Mouse (Mus musculus) macrophage (primary cell): ENCODE results near the gene Zdhhc8. TPM values are rescaled to one million over a fixed set of nuclear protein-coding genes. Genes with fewer than 3 reads are reported as not detected.
A peak's percentile ranks its signal among the peaks of the same experiment; 100 is the strongest.
"Not testable (repeated sequence)": the region's sequence is repeated elsewhere in the genome, so short reads cannot be mapped to it uniquely, and the experiment has no call there.

ENCODE experiments used
- H3K27ac ChIP-seq: fragments of 350-480 bp; formaldehyde crosslinking; 2 replicates; pipeline ENCODE4 v1.9.0; 2021
- H3K36me3 ChIP-seq: fragments of 350-480 bp; formaldehyde crosslinking; 2 replicates; pipeline ENCODE4 v1.9.0; 2021; ENCODE audit errors: inconsistent target
- H3K4me3 ChIP-seq: fragments of 350-480 bp; formaldehyde crosslinking; 2 replicates; pipeline ENCODE4 v1.9.0; 2021; ENCODE audit errors: inconsistent target
- H3K79me2 ChIP-seq: fragments of 350-480 bp; formaldehyde crosslinking; 2 replicates; pipeline ENCODE4 v1.9.0; 2021; ENCODE audit errors: inconsistent target
- WGBS: methylation state at CpG from one replicate; pipeline ENCODE4 v1.1.7; 2026; ENCODE audit warnings: inconsistent platforms; ENCODE audit not compliant: missing documents; 5-methylcytosine and 5-hydroxymethylcytosine counted together
- polyA plus RNA-seq: library from polyadenylated mRNA; stranded (reverse); fragments of 250-400 nt; gene quantifications from 3 replicates; pipeline ENCODE4 v1.2.4, GENCODE M21; 2018; ENCODE audit warnings: inconsistent platforms

The Zdhhc8 gene
- polyA plus RNA-seq, 1 experiment from 2014 or later: 6.7 TPM

DNA sequence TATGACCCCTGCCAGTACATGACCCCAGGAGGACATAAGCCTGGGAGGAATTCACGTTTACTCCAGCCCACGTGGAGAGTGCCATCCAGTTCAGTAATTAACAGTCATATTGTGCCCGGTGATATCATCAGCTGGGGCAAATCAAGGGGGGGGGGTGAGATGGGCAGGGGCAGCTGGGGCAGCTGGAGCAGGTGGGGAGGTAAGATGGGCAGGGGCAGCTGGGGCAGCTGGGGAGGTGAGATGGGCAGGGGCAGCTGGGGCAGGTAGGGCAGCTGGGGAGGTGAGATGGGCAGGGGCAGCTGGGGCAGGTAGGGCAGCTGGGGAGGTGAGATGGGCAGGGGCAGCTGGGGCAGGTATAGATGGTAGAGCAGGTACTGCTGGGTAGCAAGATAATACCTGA, 39.4 kb downstream of the Zdhhc8 start:
- H3K36me3 ChIP-seq, H3K4me3 ChIP-seq, H3K79me2 ChIP-seq: not testable (repeated sequence)
- peak overlapping the region; percentile 60 for H3K27ac ChIP-seq
- whole genome bisulfite sequencing: 63% methylated on average over 3 of the region's 3 CpGs

DNA sequence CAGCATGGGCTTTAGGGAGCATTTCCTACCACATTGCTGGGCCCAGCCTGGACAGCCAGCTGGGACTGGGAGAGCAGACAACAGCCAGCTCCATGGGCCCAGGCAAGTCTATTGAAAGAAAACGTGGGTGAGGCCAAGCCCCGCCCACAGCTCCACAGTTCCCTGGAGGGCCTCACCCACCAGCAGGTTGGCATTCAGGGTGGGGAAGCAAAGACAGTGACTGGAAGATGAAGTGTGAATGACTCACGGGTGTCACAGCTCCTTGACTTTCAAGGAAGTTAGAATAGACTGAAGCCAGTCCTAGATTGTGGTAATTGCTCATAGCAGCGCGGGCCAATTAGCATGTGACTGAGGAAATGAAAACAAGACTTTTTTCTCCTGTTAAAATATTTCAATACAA, 39.9 kb downstream of the Zdhhc8 start:
- Histone ChIP-seq H3K4me3 (no peak overlapping the region), H3K27ac (peak overlapping the region; percentile 60), H3K79me2 (no peaks in the 10 kb centered on the region), H3K36me3 (no peaks in the 10 kb centered on the region)
- WGBS: 5% methylated on average over 5 of the region's 5 CpGs

DNA sequence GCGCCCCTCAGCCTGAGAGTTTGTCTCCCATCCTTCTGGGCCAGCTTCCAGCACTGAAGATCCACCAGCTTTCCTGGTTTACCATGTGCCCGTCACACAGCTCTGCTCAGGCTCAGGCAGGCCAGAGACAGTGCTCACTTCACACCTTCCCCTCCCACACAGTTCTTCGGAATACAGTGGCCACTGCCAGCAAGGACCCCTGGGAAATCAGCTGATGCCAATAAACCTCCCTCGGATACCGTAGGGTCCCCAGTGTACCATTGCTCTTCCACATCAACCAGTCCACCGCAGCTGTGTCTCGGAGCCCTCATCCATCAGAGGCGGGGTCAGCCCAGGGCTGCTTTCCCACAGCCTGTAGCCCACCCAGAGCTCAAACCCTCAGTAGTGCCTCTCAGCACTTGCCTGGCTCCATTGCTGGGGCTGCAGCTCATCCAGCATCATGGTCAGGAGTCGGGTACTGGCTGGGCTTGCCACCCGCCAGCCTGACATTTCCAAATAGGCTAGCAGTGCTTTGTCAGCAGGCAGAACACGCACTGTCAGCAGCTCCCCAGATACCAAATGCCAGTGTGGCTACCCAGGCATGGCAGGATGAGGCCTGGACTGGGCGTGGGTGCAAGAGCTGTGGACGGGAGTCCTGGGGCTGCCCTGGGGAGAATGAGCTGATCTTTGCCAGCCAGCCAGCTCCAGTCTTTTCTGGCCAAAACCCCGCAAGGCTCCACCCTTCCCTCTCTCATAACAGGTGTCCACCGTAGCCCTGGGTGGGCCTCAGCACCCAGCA, 40.5 kb downstream of the Zdhhc8 start:
- Histone ChIP-seq H3K27ac (peak overlapping the region; percentile 60), H3K36me3 (no peaks in the 10 kb centered on the region), H3K79me2 (no peaks in the 10 kb centered on the region), H3K4me3 (no peak overlapping the region)
- 89% methylated on average over 15 of the region's 15 CpGs for whole genome bisulfite sequencing

DNA sequence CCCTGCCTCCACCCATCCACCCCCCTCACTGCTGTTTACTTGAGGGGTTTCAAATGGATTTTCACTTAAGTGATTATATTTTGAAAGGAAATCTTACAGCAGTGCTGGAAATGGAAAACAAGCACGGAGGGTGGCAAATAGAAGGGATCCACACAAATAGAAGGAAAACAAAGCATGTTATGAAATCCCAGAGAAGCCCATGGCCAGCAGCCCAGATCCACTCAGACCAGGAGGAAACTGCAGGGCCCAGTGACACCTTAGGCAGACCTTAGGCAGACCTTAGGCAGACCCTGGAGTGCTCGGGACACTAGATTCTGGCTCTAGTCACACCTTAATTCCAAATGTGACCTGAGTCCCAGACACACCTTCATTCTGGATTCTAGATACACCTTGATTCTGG, 43.9 kb downstream of the Zdhhc8 start:
- no peaks in the 10 kb centered on the region for H3K36me3 ChIP-seq
- WGBS: 93% methylated on average over 2 of the region's 2 CpGs
- no peak overlapping the region for H3K4me3 ChIP-seq
- no peaks in the 10 kb centered on the region for H3K79me2 ChIP-seq
- no peak overlapping the region for H3K27ac ChIP-seq

DNA sequence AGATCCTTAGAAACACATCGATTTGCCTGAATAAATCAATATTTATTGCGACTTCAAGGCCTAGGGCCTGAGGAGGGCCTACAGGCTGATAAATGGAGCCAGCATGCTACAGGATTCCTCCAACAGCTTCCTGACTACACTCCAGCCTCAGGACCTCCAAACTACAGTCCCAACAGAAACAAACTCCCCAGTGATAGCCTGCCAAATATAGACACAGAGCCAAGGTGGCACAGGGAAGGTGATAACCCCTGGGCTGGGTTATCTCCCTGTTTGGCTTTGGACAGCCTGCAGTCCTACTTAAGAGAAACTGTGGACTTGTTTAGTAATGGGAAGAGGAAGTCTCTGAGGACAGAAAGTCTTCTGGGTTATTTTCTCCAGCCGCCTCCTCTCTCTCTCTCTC, 47.7 kb downstream of the Zdhhc8 start:
- Histone ChIP-seq H3K79me2 (no peaks in the 10 kb centered on the region), H3K4me3 (no peak overlapping the region), H3K36me3 (no peaks in the 10 kb centered on the region), H3K27ac (no peak overlapping the region)
- 86% methylated on average over 3 of the region's 3 CpGs for WGBS

DNA sequence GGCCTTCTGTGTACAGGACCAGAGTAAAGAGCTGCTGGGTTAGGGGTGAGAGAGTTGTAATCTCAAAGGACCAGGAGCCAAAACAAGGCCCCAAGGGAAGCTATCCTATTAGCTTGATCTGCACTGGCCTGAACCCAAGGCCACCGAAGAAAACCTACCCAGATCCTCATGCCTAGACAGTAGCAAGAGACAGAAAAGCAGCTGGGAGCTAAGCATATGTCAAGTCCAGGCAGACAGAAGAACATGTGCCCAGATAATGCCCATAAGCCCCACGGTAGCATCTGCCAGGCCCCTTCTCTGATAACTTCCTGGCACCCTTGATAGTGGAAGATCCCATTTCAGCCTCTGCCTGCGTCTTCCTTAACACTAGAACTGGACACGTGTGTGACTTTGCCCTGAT, 48.1 kb downstream of the Zdhhc8 start:
- H3K27ac ChIP-seq: no peak overlapping the region
- no peaks in the 10 kb centered on the region for H3K36me3 ChIP-seq
- WGBS: 89% methylated on average over 4 of the region's 4 CpGs
- no peaks in the 10 kb centered on the region for H3K79me2 ChIP-seq
- no peak overlapping the region for H3K4me3 ChIP-seq

DNA sequence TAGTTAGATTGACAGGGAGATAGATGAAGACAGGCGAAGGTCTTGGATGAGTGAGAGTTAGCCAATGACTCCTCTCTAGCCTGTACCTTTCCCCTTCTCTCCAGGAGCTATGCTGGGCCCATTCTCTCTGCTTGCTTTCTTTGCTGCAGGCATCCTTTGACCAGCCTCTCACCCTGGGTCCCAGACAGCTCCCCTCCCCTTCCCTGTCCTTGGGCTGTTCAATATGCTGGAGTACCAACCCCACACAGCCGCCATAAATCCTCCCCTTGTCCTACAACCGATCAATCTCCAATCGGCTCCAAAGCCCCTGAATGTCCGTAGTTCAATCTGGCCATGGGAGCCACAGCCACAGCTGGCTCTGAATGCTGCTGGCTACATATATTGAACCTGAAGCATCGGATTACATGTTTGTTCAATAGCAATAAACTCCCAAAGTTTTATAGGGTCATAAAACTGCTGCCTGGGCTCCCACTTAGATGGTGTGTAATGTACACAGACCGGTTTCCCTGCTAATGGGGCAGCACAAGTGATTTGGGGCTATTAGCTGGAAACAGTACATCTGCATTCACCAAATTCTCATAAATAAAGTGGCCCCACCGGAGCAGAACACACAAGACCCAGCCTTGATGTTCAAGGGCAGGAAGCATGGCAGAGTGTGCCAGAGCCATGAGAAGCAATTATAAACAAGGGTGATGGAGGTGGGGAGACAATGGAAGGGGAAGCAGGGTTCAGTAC, 49.1 kb downstream of the Zdhhc8 start:
- H3K4me3 ChIP-seq: no peak overlapping the region
- H3K27ac ChIP-seq: no peak overlapping the region
- 92% methylated on average over 8 of the region's 8 CpGs for WGBS

DNA sequence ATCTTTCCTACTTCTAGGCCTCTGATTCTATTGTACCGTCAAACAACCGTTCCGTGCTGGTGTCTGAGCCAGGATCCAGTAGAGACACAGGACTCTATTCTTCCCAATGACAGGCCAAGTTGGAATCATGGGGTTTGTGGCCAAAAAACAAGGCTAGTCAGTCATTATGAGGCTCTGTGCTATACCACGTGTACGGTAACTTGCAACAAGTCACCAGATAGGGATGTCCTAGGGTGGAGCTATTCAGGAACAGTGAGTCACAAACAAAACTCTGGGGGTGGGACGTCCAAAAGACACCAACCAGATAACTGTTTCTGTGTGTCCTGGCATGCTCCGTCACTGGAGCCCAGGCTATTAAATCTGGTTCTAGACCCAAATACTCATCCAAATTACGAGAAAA, 52.2 kb downstream of the Zdhhc8 start:
- WGBS: 95% methylated on average over 8 of the region's 8 CpGs
- no peak overlapping the region for H3K4me3 ChIP-seq
- H3K27ac ChIP-seq: no peak overlapping the region
- no peaks in the 10 kb centered on the region for H3K36me3 ChIP-seq
- no peaks in the 10 kb centered on the region for H3K79me2 ChIP-seq

More for the DNA sequence above, 49.1 kb downstream of the Zdhhc8 start:
- Histone ChIP-seq H3K36me3 (no peaks in the 10 kb centered on the region), H3K79me2 (no peaks in the 10 kb centered on the region)

DNA sequence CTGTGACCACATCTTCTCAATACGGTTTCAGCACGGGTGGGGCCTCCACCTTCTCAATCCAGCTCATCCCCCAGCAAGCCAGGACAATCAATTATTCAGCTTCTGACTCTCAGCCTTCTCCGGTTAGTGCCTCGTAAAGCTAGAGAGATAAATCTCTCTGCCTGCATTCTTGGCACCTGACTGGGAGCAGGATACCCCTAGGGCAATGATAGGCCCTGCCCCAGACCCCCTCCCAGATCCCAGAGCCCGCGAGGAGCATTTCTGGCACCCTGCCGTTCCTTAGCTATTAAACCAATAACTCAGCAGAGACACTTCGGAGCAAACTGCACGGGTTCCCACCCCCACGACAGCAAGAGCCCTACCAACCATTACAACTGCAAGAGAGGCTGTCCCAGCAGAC, 53.5 kb downstream of the Zdhhc8 start:
- WGBS: 90% methylated on average over 10 of the region's 10 CpGs
- H3K27ac ChIP-seq: no peak overlapping the region
- H3K36me3 ChIP-seq: no peaks in the 10 kb centered on the region
- H3K4me3 ChIP-seq: no peak overlapping the region
- H3K79me2 ChIP-seq: no peaks in the 10 kb centered on the region

DNA sequence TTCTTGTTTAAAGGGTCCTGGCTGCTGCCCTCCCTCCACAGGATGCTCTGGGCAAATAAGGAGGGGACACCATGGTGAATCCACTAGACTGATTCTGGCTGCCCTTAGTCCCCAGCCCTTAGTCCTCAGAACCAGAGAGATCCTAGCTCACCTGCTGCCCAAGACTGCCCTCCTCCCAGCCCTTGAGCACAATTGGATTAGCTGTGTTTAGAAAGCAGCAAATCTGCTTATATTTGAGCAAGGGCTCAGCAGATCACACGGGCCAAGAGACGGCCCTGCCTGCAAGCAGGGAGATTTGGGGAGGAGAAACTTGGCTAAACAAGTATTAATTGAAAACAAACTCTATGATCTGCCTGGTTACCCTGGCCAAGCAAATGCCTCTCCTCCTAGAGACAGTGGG, 55.3 kb downstream of the Zdhhc8 start:
- Histone ChIP-seq H3K79me2 (no peaks in the 10 kb centered on the region), H3K27ac (no peak overlapping the region), H3K4me3 (no peak overlapping the region), H3K36me3 (no peaks in the 10 kb centered on the region)
- 100% methylated on average over 2 of the region's 2 CpGs for whole genome bisulfite sequencing

DNA sequence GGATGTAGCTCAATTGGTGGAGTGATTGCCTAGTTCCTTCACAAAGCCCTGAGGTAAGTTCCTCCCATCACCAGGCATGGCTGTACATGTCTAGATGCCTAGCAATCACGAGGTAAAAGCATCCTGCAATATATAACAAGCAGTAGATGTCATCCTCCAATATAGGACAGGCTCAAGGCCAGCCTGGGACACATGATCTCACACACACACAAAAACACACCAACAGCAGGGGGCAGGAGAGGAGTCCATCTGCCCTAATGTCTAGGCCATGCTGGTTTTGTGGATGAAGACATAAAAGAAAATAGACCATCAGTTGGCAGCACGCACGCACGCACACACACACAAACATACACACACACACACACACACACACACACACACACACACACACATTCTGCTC, 58.2 kb downstream of the Zdhhc8 start:
- Histone ChIP-seq H3K4me3 (no peak overlapping the region), H3K36me3 (no peaks in the 10 kb centered on the region), H3K27ac (no peak overlapping the region), H3K79me2 (no peaks in the 10 kb centered on the region)
- 76% methylated on average over 4 of the region's 4 CpGs for WGBS

DNA sequence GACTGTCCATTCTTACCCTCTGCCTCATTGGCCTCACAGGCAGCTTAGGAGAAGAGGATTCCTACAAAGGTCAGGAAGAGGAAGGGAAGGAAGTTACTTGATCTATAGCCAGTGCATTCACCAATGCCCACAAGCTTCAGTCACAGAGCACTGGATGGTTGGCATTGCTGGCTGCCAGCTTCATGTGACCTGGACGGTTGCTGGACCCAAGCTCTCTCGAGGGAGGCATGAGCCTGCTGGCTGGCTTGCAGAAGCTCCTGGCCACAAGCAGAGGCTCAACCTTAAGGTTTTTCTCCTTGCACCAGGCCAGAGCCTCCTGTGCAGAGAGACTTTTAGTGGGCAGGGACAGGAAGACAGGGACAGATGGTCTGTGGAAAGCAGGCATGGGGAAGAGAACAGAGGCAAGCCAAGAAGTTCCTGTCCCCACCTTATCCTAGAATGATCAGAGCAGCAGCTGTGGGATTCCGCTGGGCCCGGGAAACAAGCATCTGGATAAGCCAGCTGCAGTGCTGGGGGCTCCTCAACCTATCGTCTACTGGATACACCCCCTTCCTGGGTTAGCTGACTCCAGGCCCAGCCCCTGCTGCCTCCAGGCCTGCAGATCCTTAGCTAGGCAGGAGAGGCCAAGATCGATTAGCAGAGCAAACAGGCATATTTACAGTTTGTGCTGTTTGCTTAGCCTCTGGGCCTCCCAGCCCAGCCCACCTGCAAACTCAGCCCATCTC, 59.0 kb downstream of the Zdhhc8 start:
- Histone ChIP-seq H3K36me3 (no peaks in the 10 kb centered on the region), H3K79me2 (no peaks in the 10 kb centered on the region), H3K4me3 (no peak overlapping the region), H3K27ac (no peak overlapping the region)
- 39% methylated on average over 6 of the region's 6 CpGs for WGBS

DNA sequence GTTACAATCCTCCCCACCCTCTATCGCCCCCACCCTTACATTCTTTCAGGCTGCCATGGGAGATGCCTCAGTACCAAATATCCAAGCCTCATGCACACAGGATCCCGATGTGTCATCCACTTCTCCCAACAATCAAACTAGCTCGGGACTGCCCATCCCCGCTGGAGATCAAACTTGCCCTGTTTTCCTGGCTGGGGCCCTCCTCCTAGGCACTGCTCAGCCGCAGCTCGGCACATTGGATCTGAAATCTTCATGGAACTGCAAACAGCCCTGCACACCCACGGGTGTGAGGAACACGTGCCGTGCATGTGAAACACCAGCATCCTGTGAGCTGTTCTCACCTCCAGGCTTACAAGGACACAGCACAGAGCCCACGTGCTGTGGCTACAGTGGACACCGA, 61.1 kb downstream of the Zdhhc8 start:
- no peak overlapping the region for H3K27ac ChIP-seq
- 85% methylated on average over 11 of the region's 11 CpGs for WGBS
- no peaks in the 10 kb centered on the region for H3K36me3 ChIP-seq
- no peaks in the 10 kb centered on the region for H3K79me2 ChIP-seq
- no peak overlapping the region for H3K4me3 ChIP-seq

DNA sequence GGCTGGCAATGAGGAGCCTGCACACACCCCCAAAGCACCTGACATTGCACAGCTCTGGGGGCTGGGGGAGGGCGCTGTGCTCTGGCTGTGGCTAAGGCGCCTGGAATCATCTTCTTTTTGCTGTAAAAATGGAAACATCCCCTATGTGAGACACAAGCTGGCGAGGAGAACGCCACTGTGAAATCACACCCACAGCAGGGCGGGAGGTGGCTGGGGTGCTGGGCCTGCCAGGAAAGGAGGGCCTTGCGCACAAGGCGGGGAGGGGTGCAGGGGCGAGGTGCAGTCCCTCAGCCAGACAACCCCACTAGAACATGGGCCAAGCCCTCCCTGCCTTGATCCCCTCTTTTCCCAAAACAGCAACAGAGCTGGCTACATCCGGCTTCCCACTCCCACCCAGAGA, 61.7 kb downstream of the Zdhhc8 start:
- Histone ChIP-seq H3K36me3 (no peaks in the 10 kb centered on the region), H3K79me2 (no peaks in the 10 kb centered on the region), H3K27ac (no peak overlapping the region), H3K4me3 (no peak overlapping the region)
- WGBS: 93% methylated on average over 9 of the region's 9 CpGs

DNA sequence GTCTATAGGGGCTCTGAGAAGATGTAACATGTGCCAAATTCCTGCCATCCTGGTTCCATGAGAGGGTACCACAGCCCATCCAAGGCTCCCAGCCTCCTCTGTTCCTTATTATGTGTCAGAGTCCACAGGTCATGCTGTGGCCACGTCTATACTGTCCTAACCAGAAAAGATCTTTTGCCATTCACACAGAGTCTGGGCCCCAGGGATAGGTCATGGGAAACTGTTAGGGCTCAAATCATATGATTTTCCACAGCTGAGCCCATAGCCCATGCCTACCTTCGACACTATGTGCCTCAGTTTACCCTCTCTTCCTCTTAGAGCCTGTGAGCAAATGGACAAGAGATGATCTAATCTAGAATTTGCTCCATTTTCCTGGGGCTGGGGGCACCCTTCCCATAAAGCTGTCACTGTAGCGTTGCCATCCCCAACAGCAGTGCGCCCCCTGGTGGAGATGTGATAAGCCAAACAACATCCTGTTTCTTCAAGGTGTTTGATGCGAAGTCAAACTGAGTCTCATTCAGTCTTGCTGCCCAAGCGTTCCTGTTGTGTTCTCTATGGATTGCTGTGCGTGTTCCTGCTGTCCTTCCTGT, 62.6 kb downstream of the Zdhhc8 start:
- Histone ChIP-seq H3K27ac (no peak overlapping the region), H3K79me2 (no peaks in the 10 kb centered on the region), H3K36me3 (no peaks in the 10 kb centered on the region), H3K4me3 (no peak overlapping the region)
- WGBS: 15% methylated on average over 7 of the region's 7 CpGs
